Mouse (Mus musculus) gastrocnemius, postnatal 25 days (tissue): ENCODE measurements around the gene Stx8. TPM values are rescaled to one million over a fixed set of nuclear protein-coding genes. Genes with fewer than 3 reads are reported as not detected.

ENCODE experiments used
- DNase-seq: peaks from one replicate; pipeline ENCODE4 v3.0.0; 2022
- microRNA-seq, 2 experiments: library from miRNA; unstranded; fragments of <30 nt; microRNA quantifications; one replicate each; pipeline ENCODE4 v1.2.0; 2021; ENCODE audit warnings: borderline replicate concordance in 2 of 2
- total RNA-seq, 2 experiments: library from RNA; stranded (reverse); gene quantifications; 1 replicate in 1 of 2; 2 replicates in 1 of 2; pipeline ENCODE4 v1.2.3; 2021

Stx8 gene
- total RNA-seq, 2 experiments from 2014 or later: 22.4 to 23.0 TPM

DNA sequence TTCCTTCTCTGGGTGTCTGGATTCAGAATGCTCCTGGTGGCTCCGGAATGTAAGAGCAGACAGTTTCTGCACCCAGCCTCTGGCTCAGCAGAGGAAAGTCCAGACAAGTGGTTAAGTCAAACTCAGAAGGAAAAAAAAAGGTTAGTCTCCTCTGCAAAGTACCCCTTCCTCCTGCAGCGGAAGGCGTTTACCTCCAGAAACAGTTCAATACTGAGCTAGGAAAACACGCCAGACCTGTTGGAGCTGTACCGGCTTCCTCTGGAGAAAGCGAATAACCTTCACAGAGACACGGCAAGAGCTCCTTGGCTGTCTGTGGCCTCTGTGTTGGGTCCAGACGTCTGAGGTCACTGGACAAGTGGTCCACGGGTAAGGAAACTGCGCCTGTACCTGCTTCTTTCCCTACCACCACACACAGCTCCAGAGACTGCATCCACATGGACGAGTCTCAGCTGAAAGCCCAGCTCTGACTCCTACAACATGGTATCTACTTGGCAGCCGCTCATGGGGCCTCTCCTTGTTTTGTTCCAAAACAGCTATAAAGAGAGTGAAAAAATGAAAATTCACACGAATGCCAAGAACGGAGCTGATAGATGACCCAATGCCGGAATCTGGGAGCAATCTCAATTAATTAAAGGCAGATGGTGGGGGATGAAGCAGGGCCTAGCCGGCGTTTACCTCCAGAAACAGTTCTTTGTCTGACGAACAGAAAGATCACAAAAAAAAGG is 263.1 kb downstream of the Stx8 start:
- DNase-seq: peak; percentile 46

DNA sequence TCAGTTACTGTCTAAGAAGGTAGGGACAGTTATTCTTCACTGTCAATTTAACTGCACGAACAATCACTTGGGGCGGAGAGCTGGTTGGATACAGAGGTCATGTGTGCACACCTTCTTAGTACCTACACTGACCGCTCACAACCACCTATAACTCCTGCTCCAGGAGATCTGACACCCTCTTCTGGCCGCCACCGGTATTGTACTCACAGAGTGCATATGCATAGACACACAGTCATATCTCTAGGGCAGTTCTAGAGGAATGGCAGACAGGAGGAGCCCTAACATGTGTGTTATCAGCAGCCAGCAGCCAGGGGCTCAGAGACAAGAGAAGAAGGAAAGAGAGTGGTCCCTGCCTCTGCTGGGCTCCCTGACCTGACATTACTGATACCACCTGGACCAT is 265.6 kb downstream of the Stx8 start:
- DNase-seq: no peak

DNA sequence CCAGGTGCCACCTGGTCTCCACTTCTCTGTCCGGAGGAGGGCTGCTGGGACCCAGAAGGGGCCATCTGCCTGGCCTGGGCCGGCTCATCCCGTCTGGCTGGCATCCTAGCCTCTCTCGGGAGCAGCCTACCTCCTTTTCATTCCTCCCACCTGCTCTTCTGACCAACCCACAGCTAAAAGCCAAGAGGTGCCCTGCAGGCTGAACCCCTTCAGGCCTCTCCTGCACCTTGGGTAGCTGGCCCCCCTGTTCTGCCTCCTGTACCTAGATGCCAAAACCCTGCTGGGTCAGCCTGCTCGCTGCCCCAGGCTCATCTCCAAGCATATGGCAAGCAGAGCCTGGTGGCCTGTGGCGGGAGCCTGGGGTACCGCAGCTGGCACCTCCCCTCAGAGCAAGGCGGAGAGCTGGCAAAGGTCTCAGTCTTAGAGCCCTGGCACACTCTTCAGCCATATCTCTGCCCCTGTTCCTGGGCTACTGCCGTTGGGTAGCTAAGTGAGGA is 267.5 kb downstream of the Stx8 start:
- DNase-seq: no peak

DNA sequence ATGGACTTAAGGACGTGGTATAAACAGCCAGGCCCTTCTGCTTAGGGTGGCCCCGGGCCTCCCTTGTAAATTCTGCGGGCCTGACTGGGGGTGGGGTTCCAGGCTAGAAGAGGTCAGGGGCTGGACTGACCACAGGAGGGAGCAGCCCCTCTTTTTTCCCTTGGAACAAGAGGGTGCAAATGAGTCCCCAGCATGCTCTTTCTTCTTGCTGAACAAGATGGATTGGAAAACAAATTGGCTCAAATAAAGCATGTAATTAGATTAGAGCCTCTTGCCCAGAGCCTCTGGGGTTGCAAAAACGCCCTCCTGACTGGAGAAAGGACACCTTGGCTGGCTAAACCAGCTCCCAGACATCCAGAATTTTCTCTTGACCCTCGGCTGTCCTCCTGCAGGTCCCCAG is 273.8 kb downstream of the Stx8 start:
- no peak for DNase-seq

DNA sequence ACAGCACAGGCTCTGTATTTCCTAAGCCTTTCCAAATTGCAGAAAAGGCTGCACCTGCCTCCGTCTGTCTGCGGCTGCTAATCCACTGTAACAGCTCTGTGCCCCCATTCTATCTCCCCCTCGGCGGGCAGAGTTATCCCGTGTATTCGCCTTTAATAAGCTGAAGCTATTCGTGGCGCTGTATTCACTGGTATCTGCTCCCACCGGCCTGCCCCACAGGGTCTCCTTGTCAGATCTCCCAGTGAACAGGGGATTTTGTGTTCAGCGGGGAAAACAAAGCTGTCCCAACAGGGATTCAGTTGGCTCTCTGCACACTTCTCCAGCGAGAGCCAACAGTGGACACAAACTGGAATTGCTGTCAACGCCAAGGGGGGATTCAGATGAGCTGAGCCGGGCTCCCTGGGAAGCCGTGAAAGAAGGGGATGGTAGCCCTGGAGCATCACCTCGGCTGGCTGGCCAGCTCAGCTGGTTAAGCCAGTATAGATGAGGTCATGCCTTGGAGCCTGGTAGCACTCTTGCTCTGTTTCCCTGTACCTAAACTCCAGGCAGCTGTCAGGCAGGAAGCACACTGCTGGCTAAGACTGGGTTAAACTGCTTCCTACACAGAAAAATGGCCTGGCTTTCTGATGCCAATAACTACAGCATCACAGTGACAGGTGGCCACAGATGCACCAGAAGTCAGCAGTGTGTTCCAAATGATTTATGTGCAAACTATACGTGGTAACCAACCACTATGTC is 278.4 kb downstream of the Stx8 start:
- DNase-seq: no peak

DNA sequence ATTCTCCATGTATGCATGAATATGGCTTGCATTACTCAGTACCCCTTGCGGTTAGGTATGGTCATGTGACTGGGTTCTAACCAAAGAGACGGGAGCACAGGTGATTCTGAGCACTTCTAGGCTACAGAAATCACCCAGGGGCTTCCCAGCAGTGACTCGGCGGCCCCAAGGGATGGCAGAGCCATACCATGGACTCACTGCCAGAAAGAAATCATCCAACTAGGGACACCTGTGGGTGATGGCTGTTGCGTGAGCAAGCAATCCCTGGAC is 278.9 kb downstream of the Stx8 start:
- no peak for DNase-seq

DNA sequence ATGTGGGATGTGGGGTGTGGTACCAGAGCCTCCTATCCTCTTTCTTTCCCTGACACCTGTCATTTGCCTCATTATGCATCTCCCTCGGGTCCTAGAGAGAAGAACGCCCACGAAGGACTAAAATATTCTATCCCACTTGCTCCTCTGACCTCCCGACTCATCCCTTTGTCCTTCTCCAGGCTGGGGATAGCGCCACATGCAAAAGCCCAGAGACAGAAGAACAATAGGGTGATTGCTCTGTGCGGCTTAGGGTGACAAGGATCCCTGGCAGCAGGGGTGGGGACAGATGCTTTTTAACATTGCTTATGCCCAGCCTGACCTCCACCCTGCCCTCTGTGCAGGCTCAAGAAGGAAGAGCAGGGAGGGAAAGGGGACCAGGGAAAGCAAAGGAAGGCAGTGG is 281.9 kb downstream of the Stx8 start:
- DNase-seq: no peak

DNA sequence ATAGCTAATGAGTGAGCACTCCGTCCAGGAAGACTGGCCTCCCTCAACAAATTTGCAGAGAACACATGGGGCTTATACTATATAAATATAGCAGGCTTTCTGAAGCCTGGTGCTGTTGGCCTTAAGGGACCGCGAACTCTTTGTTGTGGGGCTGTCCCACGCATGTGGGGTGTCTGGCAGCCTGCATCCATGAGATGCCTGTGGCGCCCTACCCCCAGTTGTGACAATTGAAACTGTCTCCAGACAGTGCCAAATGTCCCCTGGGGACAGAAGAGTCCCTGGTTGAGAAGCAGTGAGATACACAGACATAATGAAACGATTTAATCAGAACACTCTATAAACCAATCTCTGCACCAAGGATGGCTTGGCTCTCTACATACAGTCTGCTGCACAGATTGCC is 284.1 kb downstream of the Stx8 start:
- DNase-seq: no peak

DNA sequence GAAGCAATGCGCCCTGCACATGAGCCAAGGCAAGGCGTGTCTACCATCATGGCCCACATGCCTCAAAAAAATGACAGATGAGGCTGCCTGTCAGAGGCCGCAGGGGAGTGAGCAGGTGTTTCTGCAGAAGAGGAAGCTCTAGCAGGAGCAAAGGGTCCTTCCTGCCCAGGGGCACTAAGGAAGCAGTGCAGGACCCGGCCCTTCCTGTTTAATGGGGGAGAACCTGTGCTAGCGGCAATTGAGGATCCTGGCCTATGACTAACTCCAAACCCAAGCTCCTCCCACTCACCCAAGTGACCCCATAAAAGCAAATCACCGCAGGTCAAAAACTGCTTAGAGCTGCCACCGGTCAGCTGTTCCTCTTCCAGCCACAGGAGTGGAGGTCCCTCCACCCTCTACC is 287.5 kb downstream of the Stx8 start:
- no peak for DNase-seq

Small RNA genes within 50 kb of the gene (microRNA-seq; reads per million reads assigned to microRNA genes)
- gene Mir6406: 0 reads per million in 2 experiments

Other genes starting within 250 kb of the Stx8 start
- gene Glp2r, start 195.0 kb upstream of the Stx8 start, total RNA-seq: under 1 TPM; 0.19 to 0.51 TPM
- gene Gsg1l2, start 191.6 kb upstream of the Stx8 start, total RNA-seq: not detected
- 100 to 1,000 TPM; 392 to 453 TPM for gene Dhrs7c, start 168.0 kb upstream of the Stx8 start, total RNA-seq
- gene Usp43, start 44.0 kb upstream of the Stx8 start, total RNA-seq: under 1 TPM; 0.33 to 0.64 TPM
- 1 to 10 TPM; 1.3 to 3.8 TPM for gene Cfap52, start 542 bp upstream of the Stx8 start, total RNA-seq